Mouse (Mus musculus): ENCODE data around the gene Tenm4.

GRCm38 (mm10) chr7:96922927-96923326, 751.9 kb downstream of the Tenm4 start:
- TF ChIP-seq CHD1 (IDR thresholded peaks at IDR 0.05; ENCODE audit: low read depth, low read length) (no peak), CTCF (conservative IDR thresholded peaks at IDR 0.05 in 1 of 2, IDR thresholded peaks at IDR 0.05 in 1 of 2; ENCODE audit: low read depth in 2 of 2, low read length in 2 of 2) (no peak), POLR2A (IDR thresholded peaks at IDR 0.05; ENCODE audit: low read depth, low read length) (no peak), CHD2 (IDR thresholded peaks at IDR 0.05; ENCODE audit: low read length) (no peak), EP300 (IDR thresholded peaks at IDR 0.05; ENCODE audit: low read length) (no peak), ZMIZ1 (IDR thresholded peaks at IDR 0.05; ENCODE audit: low read depth, low read length) (no peak), MEF2A (IDR thresholded peaks at IDR 0.05; ENCODE audit: borderline replicate concordance, low read depth, low read length) (no peak), USF1 (IDR thresholded peaks at IDR 0.05; ENCODE audit: low read depth, low read length) (no peak), RAD21 (IDR thresholded peaks at IDR 0.05; ENCODE audit: low read depth, low read length) (no peak), MAX (IDR thresholded peaks at IDR 0.05; ENCODE audit: low read length) (no peak)

Data from CH12.LX (cell line).